ENCODE assay signal across 24 mouse cellular contexts in genomic region chr11:105532616-105533015, GRCm38 (mm10). TPM values are rescaled to one million over a fixed set of nuclear protein-coding genes. Genes with fewer than 3 reads are reported as not detected.
DNase-seq lines count a peak whose midpoint lies in the region; ATAC-seq lines count a peak whose summit lies in the region.
"Had no signal": no experiment of that assay in that cellular context is flagged by ENCODE, and none has a peak within 500 bp of the region (broad histone marks: within the 10 kb centered on the region; RNA-seq: fewer than 3 reads in every experiment).

No protein-coding gene starts in this region.

- H3K4me1 ChIP-seq in embryonic facial prominence, embryonic 12.5 days: no peaks in the 10 kb centered on the region
- H3K4me1 ChIP-seq in embryonic facial prominence, embryonic 10.5 days: peaks cover 12% of the 10 kb centered on the region; the same call in 1 of the 2 replicates
- peaks cover 5% of the 10 kb centered on the region; the same call in 1 of the 2 replicates for H3K4me1 ChIP-seq in kidney, embryonic 14.5 days (ENCODE audit: control insufficient read depth, insufficient read depth, low read length)
- no peaks in the 10 kb centered on the region for H3K4me1 ChIP-seq in neural tube, embryonic 14.5 days (ENCODE audit: control insufficient read depth, insufficient read depth, low read length)
- peaks cover 7% of the 10 kb centered on the region; the same call in 1 of the 2 replicates for H3K4me1 ChIP-seq in neural tube, embryonic 15.5 days

- no peaks in the 10 kb centered on the region for H3K36me3 ChIP-seq in embryonic facial prominence, embryonic 12.5 days
- no peaks in the 10 kb centered on the region for H3K36me3 ChIP-seq in embryonic facial prominence, embryonic 10.5 days (replicated peaks)
- H3K36me3 ChIP-seq in kidney, embryonic 14.5 days (ENCODE audit: control insufficient read depth, insufficient read depth, low read length): no peaks in the 10 kb centered on the region
- no peaks in the 10 kb centered on the region for H3K36me3 ChIP-seq in neural tube, embryonic 14.5 days (ENCODE audit: control insufficient read depth, insufficient read depth, low read length)
- H3K36me3 ChIP-seq in neural tube, embryonic 15.5 days: no peaks in the 10 kb centered on the region
- H3K36me3 ChIP-seq: embryonic facial prominence, embryonic 15.5 days; hindbrain, embryonic 15.5 days had no signal

- H3K9ac ChIP-seq in embryonic facial prominence, embryonic 12.5 days: no peak overlapping the region
- no peak overlapping the region for H3K9ac ChIP-seq in kidney, embryonic 14.5 days (ENCODE audit: low read depth, low read length)
- no peak overlapping the region for H3K9ac ChIP-seq in neural tube, embryonic 14.5 days (replicated peaks; ENCODE audit: low read depth, low read length)
- H3K9ac ChIP-seq in neural tube, embryonic 15.5 days (replicated peaks): no peak overlapping the region
- H3K9ac ChIP-seq: embryonic facial prominence, embryonic 15.5 days; forebrain, postnatal 0 days; hindbrain, embryonic 15.5 days had no signal

- no peaks in the 10 kb centered on the region for H3K27me3 ChIP-seq in embryonic facial prominence, embryonic 12.5 days
- H3K27me3 ChIP-seq in embryonic facial prominence, embryonic 10.5 days (replicated peaks; ENCODE audit: low read depth, poor library complexity, severe bottlenecking): no peaks in the 10 kb centered on the region
- H3K27me3 ChIP-seq in kidney, embryonic 14.5 days (ENCODE audit: control insufficient read depth, insufficient read depth, low read length): no peaks in the 10 kb centered on the region
- no peaks in the 10 kb centered on the region for H3K27me3 ChIP-seq in neural tube, embryonic 14.5 days (ENCODE audit: control insufficient read depth, insufficient read depth, low read length)
- no peaks in the 10 kb centered on the region for H3K27me3 ChIP-seq in neural tube, embryonic 15.5 days (replicated peaks)
- H3K27me3 ChIP-seq: embryonic facial prominence, embryonic 15.5 days; hindbrain, embryonic 15.5 days had no signal

- H3K9me3 ChIP-seq in embryonic facial prominence, embryonic 12.5 days: no peaks in the 10 kb centered on the region
- H3K9me3 ChIP-seq in embryonic facial prominence, embryonic 10.5 days: no peaks in the 10 kb centered on the region
- H3K9me3 ChIP-seq in kidney, embryonic 14.5 days (ENCODE audit: control insufficient read depth, low read length): no peaks in the 10 kb centered on the region
- no peaks in the 10 kb centered on the region for H3K9me3 ChIP-seq in neural tube, embryonic 14.5 days (ENCODE audit: control insufficient read depth, low read length)
- no peaks in the 10 kb centered on the region for H3K9me3 ChIP-seq in neural tube, embryonic 15.5 days (replicated peaks)
- H3K9me3 ChIP-seq: embryonic facial prominence, embryonic 15.5 days; hindbrain, embryonic 15.5 days had no signal

- WGBS in embryonic facial prominence, embryonic 12.5 days: 85% methylated on average over 5 of the region's 5 CpGs
- WGBS in embryonic facial prominence, embryonic 10.5 days: 90% methylated on average over 5 of the region's 5 CpGs
- WGBS in kidney, embryonic 14.5 days: 60% methylated on average over 5 of the region's 5 CpGs
- 72% methylated on average over 5 of the region's 5 CpGs for WGBS in neural tube, embryonic 14.5 days
- 68% methylated on average over 5 of the region's 5 CpGs for WGBS in neural tube, embryonic 15.5 days

- H3K4me2 ChIP-seq in embryonic facial prominence, embryonic 12.5 days (replicated peaks): no peak overlapping the region
- H3K4me2 ChIP-seq in kidney, embryonic 14.5 days (replicated peaks; ENCODE audit: low read depth, low read length): no peak overlapping the region
- H3K4me2 ChIP-seq in neural tube, embryonic 14.5 days (ENCODE audit: low read depth, low read length): no peak overlapping the region
- H3K4me2 ChIP-seq in neural tube, embryonic 15.5 days: no peak overlapping the region
- H3K4me2 ChIP-seq: embryonic facial prominence, embryonic 15.5 days; heart, embryonic 11.5 days; hindbrain, embryonic 15.5 days had no signal

- no peak overlapping the region for H3K4me3 ChIP-seq in embryonic facial prominence, embryonic 12.5 days
- H3K4me3 ChIP-seq in embryonic facial prominence, embryonic 10.5 days: no peak overlapping the region
- no peak overlapping the region for H3K4me3 ChIP-seq in kidney, embryonic 14.5 days (ENCODE audit: low read length)
- H3K4me3 ChIP-seq in neural tube, embryonic 14.5 days (ENCODE audit: low read depth, low read length): no peak overlapping the region
- no peak overlapping the region for H3K4me3 ChIP-seq in neural tube, embryonic 15.5 days (replicated peaks)
- H3K4me3 ChIP-seq: embryonic facial prominence, embryonic 15.5 days; gastrocnemius, adult 2 months; hindbrain, embryonic 15.5 days had no signal

- H3K27ac ChIP-seq in embryonic facial prominence, embryonic 12.5 days: no peak overlapping the region
- H3K27ac ChIP-seq in embryonic facial prominence, embryonic 10.5 days (replicated peaks): no peak overlapping the region
- no peak overlapping the region for H3K27ac ChIP-seq in kidney, embryonic 14.5 days (ENCODE audit: low read depth, low read length)
- H3K27ac ChIP-seq in neural tube, embryonic 14.5 days (ENCODE audit: low read depth, low read length): no peak overlapping the region
- H3K27ac ChIP-seq in neural tube, embryonic 15.5 days (replicated peaks): no peak overlapping the region
- H3K27ac ChIP-seq: embryonic facial prominence, embryonic 15.5 days; gastrocnemius, adult 2 months; hindbrain, embryonic 15.5 days had no signal

- ATAC-seq in embryonic facial prominence, embryonic 12.5 days (ENCODE audit: insufficient number of reproducible peaks, insufficient read depth, low FRiP score, low TSS enrichment): 0 out of 2 replicates have a peak, but pooled peaks have one; percentile 60
- ATAC-seq in kidney, embryonic 14.5 days (ENCODE audit: low FRiP score, low TSS enrichment): 0 out of 2 replicates have a peak, but pooled peaks have one; percentile 35
- ATAC-seq in neural tube, embryonic 14.5 days (ENCODE audit: low read depth): 0 out of 2 replicates have a peak, but pooled peaks have one; percentile 17
- ATAC-seq in neural tube, embryonic 15.5 days (ENCODE audit: low FRiP score): no peak
- ATAC-seq: activated CD4-positive, CD25-positive, alpha-beta regulatory T cell, adult 4 months; forebrain, embryonic 14.5 days; forebrain, postnatal 0 days had no signal

- no peak for DNase-seq in embryonic facial prominence, embryonic 10.5 days (ENCODE audit: low spot score)
- no peak for DNase-seq in kidney, adult 18-20 months
- peak; percentile 30 to 77 for DNase-seq in layer of hippocampus, postnatal 14 days (ENCODE audit: low spot score in 2 of 2)
- DNase-seq in layer of hippocampus, adult 8-10 months (ENCODE audit: low spot score in 2 of 2): no peak
- DNase-seq: adrenal gland, adult 8-10 months; adrenal gland, postnatal 25 days; cerebellum, adult 11-12 months; cerebellum, adult 8-10 months; cerebellum, postnatal 10 days; cerebellum, postnatal 36 days; embryo, embryonic 11 days; forebrain, postnatal 0 days; gastrocnemius, adult 2 months; gastrocnemius, postnatal 14 days; heart, adult 11 months had no signal

RNA-seq across cellular contexts. Expression of gene Tanc2, which starts 57.2 kb away (rescaled TPM):
- 11.4 and 12.9 TPM in 2 replicates for polyA plus RNA-seq in embryonic facial prominence, embryonic 12.5 days (2016; fragmentation: Nextera tagmentation; extraction: Ambion mirVana)
- 9.8 and 10.0 TPM in 2 replicates for polyA plus RNA-seq in embryonic facial prominence, embryonic 10.5 days (2016; fragmentation: Nextera tagmentation; extraction: Ambion mirVana)
- polyA plus RNA-seq in kidney, embryonic 14.5 days (2014; fragmentation: Nextera tagmentation; extraction: Ambion mirVana): 9.1 and 10.7 TPM in 2 replicates
- 100 to 1,000 TPM; 175 to 189 TPM for total RNA-seq in layer of hippocampus, postnatal 14 days (2021)
- 100 to 1,000 TPM; 135 to 166 (median 155) TPM for total RNA-seq in layer of hippocampus, adult 8-10 months (2022)
- 65.5 and 77.0 TPM in 2 replicates for polyA plus RNA-seq in neural tube, embryonic 14.5 days (2014; fragmentation: Nextera tagmentation; extraction: Ambion mirVana)
- polyA plus RNA-seq in neural tube, embryonic 15.5 days (2015; fragmentation: Nextera tagmentation; extraction: Ambion mirVana): 43.4 and 46.7 TPM in 2 replicates

Comparison
In these comparisons a context has a peak if more than half of its experiments do, and no peak if none do; other contexts are left out.
1. DNase-seq: peak in layer of hippocampus, postnatal 14 days (2 of 2); none in embryonic facial prominence, embryonic 10.5 days (single experiment), kidney, adult 18-20 months (single experiment) and layer of hippocampus, adult 8-10 months (0 of 2).